Mouse (Mus musculus) liver, adult 2 months (tissue): ENCODE data around the gene Ptk7.

Experiments used
- CTCF ChIP-seq: fragments of 200-500 bp; IDR thresholded peaks from 2 replicates; pipeline ENCODE4 v1.5.1; 2011; ENCODE audit warnings: low read depth, low read length, control low read depth
- POLR2A ChIP-seq: fragments of 200-500 bp; IDR thresholded peaks from 2 replicates; pipeline ENCODE4 v1.6.1; 2011; ENCODE audit warnings: low read length, control low read depth; ENCODE audit not compliant: insufficient read depth; ENCODE audit errors: extremely low read depth

DNA sequence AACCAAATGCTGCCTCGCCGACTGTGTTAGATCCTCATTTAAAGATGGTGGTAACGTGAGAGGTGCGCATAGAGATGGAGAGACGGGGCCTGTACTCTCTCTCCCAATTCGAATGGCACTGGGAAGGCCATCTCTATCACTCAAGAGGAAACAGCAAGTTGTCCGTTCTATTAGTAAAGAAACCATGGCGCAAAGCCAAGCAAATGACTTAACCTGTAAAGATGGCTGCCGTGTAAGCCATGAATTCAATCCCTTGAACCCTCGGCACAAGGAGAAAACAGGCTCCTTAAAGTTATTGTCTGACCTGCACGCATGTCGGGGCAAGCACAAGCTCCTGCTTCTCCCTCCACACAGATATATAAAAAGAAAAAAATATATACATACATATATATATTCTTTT, 11.5 kb downstream of the Ptk7 start:
- TF ChIP-seq CTCF (no peak), POLR2A (no peak)
